Mouse (Mus musculus) kidney, adult 11 months (tissue): ENCODE measurements around the gene Carmil1.
"Not testable (repeated sequence)": the region's sequence is repeated elsewhere in the genome, so short reads cannot be mapped to it uniquely, and the experiment has no call there.

Experiments used
- DNase-seq: peaks from one replicate; pipeline ENCODE4 v3.0.0; 2022

The Carmil1 gene

GRCm38 (mm10) chr13:24146541-24146940, 134.1 kb downstream of the Carmil1 start:
- no peak for DNase-seq

- DNase-seq: no peak
Measured at GRCm38 (mm10) chr13:24144858-24145257, 135.7 kb downstream of the Carmil1 start.

- no peak for DNase-seq
Measured at GRCm38 (mm10) chr13:24144141-24144540, 136.5 kb downstream of the Carmil1 start.

GRCm38 (mm10) chr13:24136836-24137235, 143.8 kb downstream of the Carmil1 start:
- DNase-seq: no peak

- DNase-seq: peak; percentile 7
Measured at GRCm38 (mm10) chr13:24135282-24136230, 145.0 kb downstream of the Carmil1 start.

- no peak for DNase-seq
Measured at GRCm38 (mm10) chr13:24132866-24133265, 147.7 kb downstream of the Carmil1 start.

GRCm38 (mm10) chr13:24131319-24131718, 149.3 kb downstream of the Carmil1 start:
- no peak for DNase-seq

- DNase-seq: no peak
Measured at GRCm38 (mm10) chr13:24130741-24131140, 149.9 kb downstream of the Carmil1 start.

- no peak for DNase-seq
Measured at GRCm38 (mm10) chr13:24128731-24129130, 151.9 kb downstream of the Carmil1 start.

- DNase-seq: no peak
Measured at GRCm38 (mm10) chr13:24125865-24126264, 154.7 kb downstream of the Carmil1 start.

GRCm38 (mm10) chr13:24117181-24117812, 163.3 kb downstream of the Carmil1 start:
- no peak for DNase-seq

GRCm38 (mm10) chr13:24112689-24113348, 167.8 kb downstream of the Carmil1 start:
- peak; percentile 50 for DNase-seq

- DNase-seq: no peak
Measured at GRCm38 (mm10) chr13:24110329-24110728, 170.3 kb downstream of the Carmil1 start.

- no peak for DNase-seq
Measured at GRCm38 (mm10) chr13:24108282-24108681, 172.3 kb downstream of the Carmil1 start.

- no peak for DNase-seq
Measured at GRCm38 (mm10) chr13:24107058-24107457, 173.5 kb downstream of the Carmil1 start.

- no peak for DNase-seq
Measured at GRCm38 (mm10) chr13:24105838-24106237, 174.8 kb downstream of the Carmil1 start.

- DNase-seq: no peak
Measured at GRCm38 (mm10) chr13:24105340-24105669, 175.3 kb downstream of the Carmil1 start.

- not testable (repeated sequence) for DNase-seq
Measured at GRCm38 (mm10) chr13:24104611-24105339, 175.8 kb downstream of the Carmil1 start.

- DNase-seq: no peak
Measured at GRCm38 (mm10) chr13:24104016-24104415, 176.6 kb downstream of the Carmil1 start.

GRCm38 (mm10) chr13:24103152-24103551, 177.4 kb downstream of the Carmil1 start:
- no peak for DNase-seq

- DNase-seq: no peak
Measured at GRCm38 (mm10) chr13:24102256-24102655, 178.3 kb downstream of the Carmil1 start.

- DNase-seq: no peak
Measured at GRCm38 (mm10) chr13:24101157-24102130, 179.2 kb downstream of the Carmil1 start.
